Comparison of ENCODE assay signal across 8 mouse cellular contexts in the genomic region with DNA sequence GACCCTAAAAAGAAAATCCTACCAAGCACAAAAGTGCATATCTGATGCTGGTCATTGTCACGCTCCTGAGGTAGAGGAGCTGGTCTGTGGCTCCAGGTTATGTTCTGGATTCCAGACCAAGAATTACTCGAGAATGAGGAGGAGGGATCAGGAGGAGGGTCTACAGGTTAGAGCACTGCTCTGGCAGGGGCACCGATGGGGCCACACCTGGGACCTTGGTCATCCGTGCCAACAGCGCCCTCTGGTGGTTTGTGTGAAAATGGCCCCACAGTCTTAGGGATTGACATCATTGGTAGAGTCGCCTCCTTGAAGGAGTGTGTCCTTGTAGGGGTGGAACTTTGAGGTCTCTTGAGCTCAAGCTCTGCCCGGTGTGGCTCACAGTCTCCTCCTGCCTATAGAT. TPM values are rescaled to one million over a fixed set of nuclear protein-coding genes. Genes with fewer than 3 reads are reported as not detected.
A peak's percentile ranks its signal among the peaks of the same experiment; 100 is the strongest.
DNase-seq lines count a peak whose midpoint lies in the region; ATAC-seq and TF ChIP-seq lines count a peak whose summit lies in the region.

No protein-coding gene starts in this region.

- no peak for TF ChIP-seq POLR2A in MEL (IDR thresholded peaks at IDR 0.05; ENCODE audit: control insufficient read depth in 1 of 2, insufficient read depth in 1 of 2, low read depth in 1 of 2, low read length in 2 of 2, poor library complexity in 1 of 2)

- no peaks in the 10 kb centered on the region for H3K79me2 ChIP-seq in MEL (ENCODE audit: control insufficient read depth, insufficient read depth, low read length, poor library complexity)

- H3K4me1 ChIP-seq in MEL (ENCODE audit: control insufficient read depth in 1 of 2, insufficient read depth in 2 of 2, low read length in 2 of 2), result peaks cover 4 to 13% of the 10 kb centered on the region in 2 experiments
- peaks cover 5% of the 10 kb centered on the region; the same call in 1 of the 2 replicates for H3K4me1 ChIP-seq in heart, embryonic 12.5 days (replicated peaks)

- peaks cover 0 to 2% of the 10 kb centered on the region in 2 experiments; a peak in 1 of 4 replicates for H3K36me3 ChIP-seq in MEL (ENCODE audit: control insufficient read depth in 1 of 2, insufficient read depth in 2 of 2, low read length in 2 of 2)
- H3K36me3 ChIP-seq in heart, embryonic 12.5 days, result no peaks in the 10 kb centered on the region
- H3K36me3 ChIP-seq in splenic B cell, adult 2 months (ENCODE audit: control insufficient read depth, insufficient read depth, low read length, poor library complexity, severe bottlenecking), result no peaks in the 10 kb centered on the region

- no peak overlapping the region for H3K4me2 ChIP-seq in heart, embryonic 12.5 days

- peak; percentile 61; the same call in 1 of the 2 replicates for ATAC-seq in heart, embryonic 12.5 days (ENCODE audit: insufficient number of reproducible peaks, low FRiP score)
- peak; percentile 88 for ATAC-seq in megakaryocyte progenitor cell, adult 5-6 weeks (replicated peaks; ENCODE audit: poor library complexity)

- WGBS in heart, embryonic 12.5 days, result 31% methylated on average over 7 of the region's 7 CpGs

- H3K9me3 ChIP-seq in MEL (replicated peaks; ENCODE audit: insufficient read depth, low read length), result no peaks in the 10 kb centered on the region
- H3K9me3 ChIP-seq in heart, embryonic 12.5 days (replicated peaks), result no peaks in the 10 kb centered on the region

- no peaks in the 10 kb centered on the region for H3K27me3 ChIP-seq in MEL (ENCODE audit: control insufficient read depth in 1 of 2, insufficient read depth in 2 of 2, low read length in 2 of 2)
- peaks cover 24% of the 10 kb centered on the region for H3K27me3 ChIP-seq in heart, embryonic 12.5 days (replicated peaks)
- H3K27me3 ChIP-seq in splenic B cell, adult 2 months (ENCODE audit: control insufficient read depth, insufficient read depth, low read length, poor library complexity, severe bottlenecking), result no peaks in the 10 kb centered on the region

- no peak for TF ChIP-seq EP300 in MEL (IDR thresholded peaks at IDR 0.05; ENCODE audit: low read depth in 1 of 2, low read length in 2 of 2)

- no peak overlapping the region for H3K4me3 ChIP-seq in MEL (ENCODE audit: control insufficient read depth in 1 of 2, insufficient read depth in 1 of 2, low read depth in 2 of 2, low read length in 2 of 2)
- no peak overlapping the region for H3K4me3 ChIP-seq in heart, embryonic 12.5 days

- peak; percentile 55 for TF ChIP-seq RAD21 in MEL (IDR thresholded peaks at IDR 0.05; ENCODE audit: low read depth, low read length)

- H3K27ac ChIP-seq in MEL (ENCODE audit: control insufficient read depth, low read depth, low read length), result no peak overlapping the region
- H3K27ac ChIP-seq in heart, embryonic 12.5 days (ENCODE audit: poor library complexity, severe bottlenecking), result no peak overlapping the region

- H3K9ac ChIP-seq in MEL (ENCODE audit: control insufficient read depth, low read depth, low read length, poor library complexity, severe bottlenecking), result no peak overlapping the region
- H3K9ac ChIP-seq in heart, embryonic 12.5 days, result no peak overlapping the region

- peak; percentile 57 to 86 for DNase-seq in adrenal gland, adult (ENCODE audit: inconsistent age in 2 of 2, low spot score in 1 of 2)
- DNase-seq in adrenal gland, adult 8-10 months, result no peak
- DNase-seq in MEL (ENCODE audit: low read depth, low spot score), result peak; percentile 78
- DNase-seq in cerebellum, adult 9-10 months, result peak; percentile 81
- peak; percentile 71 to 90 for DNase-seq in kidney, postnatal 36 days
- DNase-seq in splenic B cell, adult 2 months (ENCODE audit: low read depth, low spot score), result peak; percentile 89

- peak; percentile 86 to 96 (median 92) for TF ChIP-seq CTCF in MEL (IDR thresholded peaks at IDR 0.05 in 2 of 3, conservative IDR thresholded peaks at IDR 0.05 in 1 of 3; ENCODE audit: control insufficient read depth in 1 of 3, insufficient read depth in 1 of 3, low read depth in 2 of 3, low read length in 3 of 3, poor library complexity in 1 of 3, severe bottlenecking in 1 of 3)

TF ChIP-seq in MEL, 35 proteins besides CTCF, POLR2A, EP300 and RAD21:
- TF ChIP-seq SIN3A (IDR thresholded peaks at IDR 0.05; ENCODE audit: low read length) (no peak), SMC3 (IDR thresholded peaks at IDR 0.05; ENCODE audit: low read depth, low read length) (peak; percentile 64)

RNA-seq across cellular contexts. Expression of gene Atcay, which starts 12.7 kb away (rescaled TPM):
- total RNA-seq in adrenal gland, adult 8-10 months (2022), result 1 to 10 TPM; 3.8 to 6.4 (median 4.4) TPM
- total RNA-seq in MEL (2012; rRNA removed), result 0.19 and 0.20 TPM in 2 replicates
- polyA plus RNA-seq in MEL (2012; ENCODE audit: insufficient read depth in 1 of 2, insufficient read length in 2 of 2, low read depth in 1 of 2, low replicate concordance in 2 of 2, missing spikeins in 1 of 2), result under 1 TPM in 1 of 2 experiments, not detected in 1; 0.33 TPM
- 0.46 and 0.72 TPM in 2 replicates for polyA plus RNA-seq in heart, embryonic 12.5 days (2016; fragmentation: Nextera tagmentation; extraction: Ambion mirVana)
- not detected in 2 replicates for total RNA-seq in megakaryocyte progenitor cell, adult 5-6 weeks (2015)
- not detected in 2 replicates for total RNA-seq in megakaryocyte progenitor cell, adult 5-6 weeks (2017)

RNA-seq across cellular contexts. Expression of gene Zfr2, which starts 15.0 kb away (rescaled TPM):
- total RNA-seq in adrenal gland, adult 8-10 months (2022), result 10 to 100 TPM; 27.6 to 35.6 (median 30.0) TPM
- total RNA-seq in MEL (2012; rRNA removed), result 0.39 and 0.81 TPM in 2 replicates
- polyA plus RNA-seq in MEL (2012; ENCODE audit: insufficient read depth in 1 of 2, insufficient read length in 2 of 2, low read depth in 1 of 2, low replicate concordance in 2 of 2, missing spikeins in 1 of 2), result 1 to 10 TPM in 1 of 2 experiments, not detected in 1; 1.4 TPM
- 6.1 and 7.2 TPM in 2 replicates for polyA plus RNA-seq in heart, embryonic 12.5 days (2016; fragmentation: Nextera tagmentation; extraction: Ambion mirVana)
- total RNA-seq in megakaryocyte progenitor cell, adult 5-6 weeks (2015), result 0.05 TPM in 1 of 2 replicates, not detected in the other
- 0.17 TPM in 1 of 2 replicates, not detected in the other for total RNA-seq in megakaryocyte progenitor cell, adult 5-6 weeks (2017)

RNA-seq across cellular contexts. Expression of gene Nmrk2, which starts 16.1 kb away (rescaled TPM):
- not detected for total RNA-seq in adrenal gland, adult 8-10 months (2022)
- total RNA-seq in MEL (2012; rRNA removed), result not detected in 2 replicates
- polyA plus RNA-seq in MEL (2012; ENCODE audit: insufficient read depth in 1 of 2, insufficient read length in 2 of 2, low read depth in 1 of 2, low replicate concordance in 2 of 2, missing spikeins in 1 of 2), result not detected
- 3.9 and 4.9 TPM in 2 replicates for polyA plus RNA-seq in heart, embryonic 12.5 days (2016; fragmentation: Nextera tagmentation; extraction: Ambion mirVana)
- total RNA-seq in megakaryocyte progenitor cell, adult 5-6 weeks (2015), result not detected in 2 replicates
- not detected in 2 replicates for total RNA-seq in megakaryocyte progenitor cell, adult 5-6 weeks (2017)

RNA-seq across cellular contexts. Expression of gene 4930442H23Rik, which starts 34.3 kb away (rescaled TPM):
- total RNA-seq in adrenal gland, adult 8-10 months (2022), result not detected
- total RNA-seq in MEL (2012; rRNA removed), result 0.13 and 0.31 TPM in 2 replicates
- under 1 TPM in 1 of 2 experiments, not detected in 1; 0.42 TPM for polyA plus RNA-seq in MEL (2012; ENCODE audit: insufficient read depth in 1 of 2, insufficient read length in 2 of 2, low read depth in 1 of 2, low replicate concordance in 2 of 2, missing spikeins in 1 of 2)
- polyA plus RNA-seq in heart, embryonic 12.5 days (2016; fragmentation: Nextera tagmentation; extraction: Ambion mirVana), result 0.18 TPM in 1 of 2 replicates, not detected in the other
- not detected in 2 replicates for total RNA-seq in megakaryocyte progenitor cell, adult 5-6 weeks (2015)
- not detected in 2 replicates for total RNA-seq in megakaryocyte progenitor cell, adult 5-6 weeks (2017)

RNA-seq across cellular contexts. Expression of gene Matk, which starts 34.8 kb away (rescaled TPM):
- total RNA-seq in adrenal gland, adult 8-10 months (2022), result 1 to 10 TPM in 3 of 4 experiments, under 1 TPM in 1; 0.67 to 2.1 (median 1.5) TPM
- total RNA-seq in MEL (2012; rRNA removed), result 0.10 and 0.23 TPM in 2 replicates
- 1 to 10 TPM in 1 of 2 experiments, not detected in 1; 1.0 TPM for polyA plus RNA-seq in MEL (2012; ENCODE audit: insufficient read depth in 1 of 2, insufficient read length in 2 of 2, low read depth in 1 of 2, low replicate concordance in 2 of 2, missing spikeins in 1 of 2)
- 2.0 and 2.2 TPM in 2 replicates for polyA plus RNA-seq in heart, embryonic 12.5 days (2016; fragmentation: Nextera tagmentation; extraction: Ambion mirVana)
- 10.2 and 16.7 TPM in 2 replicates for total RNA-seq in megakaryocyte progenitor cell, adult 5-6 weeks (2015)
- 32.7 and 33.7 TPM in 2 replicates for total RNA-seq in megakaryocyte progenitor cell, adult 5-6 weeks (2017)

Comparison
In these comparisons a context has a peak if more than half of its experiments do, and no peak if none do; other contexts are left out.
1. RNA of gene Zfr2, which starts 15.0 kb away (total RNA-seq): 27.6 to 35.6 TPM in adrenal gland, adult 8-10 months; 0.39 to 0.81 TPM in MEL and 0.05 to 0.17 TPM in megakaryocyte progenitor cell, adult 5-6 weeks; every median in the first group is over 10 times any median in the second.